Mouse (Mus musculus): ENCODE measurements around the gene Ltv1.

Ltv1 gene

DNA sequence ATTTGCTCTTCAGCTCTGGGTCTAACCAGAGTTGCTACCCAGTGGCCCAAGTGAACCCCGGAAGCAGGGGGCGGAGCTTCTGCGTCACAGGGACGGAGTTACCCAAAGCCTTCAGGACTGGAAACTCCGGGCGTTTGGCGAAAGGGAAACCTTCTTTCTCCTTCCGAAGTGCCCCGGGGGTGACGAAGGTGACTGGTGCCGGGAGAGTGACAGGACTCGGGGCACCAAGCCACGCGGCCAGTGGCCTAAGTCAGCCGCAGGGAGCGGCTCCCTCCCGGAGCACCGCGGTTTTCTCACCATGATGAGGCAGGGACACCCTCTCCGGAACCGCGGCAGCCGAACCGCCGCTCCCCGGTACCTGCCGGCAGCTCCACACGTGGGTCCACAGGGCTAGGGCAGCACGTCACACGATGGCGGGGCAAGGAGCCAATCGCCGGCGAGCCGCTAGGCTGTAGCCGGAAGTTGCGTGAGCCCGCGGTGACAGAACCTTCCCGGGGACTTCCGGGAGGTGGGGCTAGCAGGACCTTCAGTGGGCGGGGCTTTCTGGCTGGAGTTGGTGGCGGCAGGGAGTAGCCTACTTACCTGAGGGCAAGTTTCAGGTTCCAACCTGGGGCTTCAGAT, at the start of gene Ltv1:
Ltv1 (minus strand) TSS at position 438 of the 621 bp plus-strand sequence.
- peak; percentile 97 for DNase-seq (ENCODE audit: low spot score)

DNA sequence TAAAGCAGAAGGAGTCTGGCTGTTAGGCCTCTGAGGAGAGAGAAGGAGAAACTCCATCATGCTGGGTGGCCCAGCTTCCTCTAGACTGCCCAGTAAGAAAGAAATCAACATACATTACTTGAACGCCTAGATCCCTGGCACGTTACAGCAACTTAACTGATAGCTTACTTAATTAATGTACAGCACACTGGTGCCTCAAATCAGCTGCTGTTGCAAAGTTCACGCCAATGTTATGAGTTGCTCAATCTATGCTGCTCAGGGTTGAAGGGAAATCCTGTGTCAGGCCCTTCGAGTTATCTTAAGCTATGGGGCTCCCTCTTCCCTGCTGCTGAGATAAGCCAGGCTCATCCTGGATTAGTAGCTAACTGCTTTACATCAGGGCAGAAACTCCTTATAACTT, 47.5 kb upstream of the Ltv1 start:
- no peak for DNase-seq (ENCODE audit: low spot score)

DNA sequence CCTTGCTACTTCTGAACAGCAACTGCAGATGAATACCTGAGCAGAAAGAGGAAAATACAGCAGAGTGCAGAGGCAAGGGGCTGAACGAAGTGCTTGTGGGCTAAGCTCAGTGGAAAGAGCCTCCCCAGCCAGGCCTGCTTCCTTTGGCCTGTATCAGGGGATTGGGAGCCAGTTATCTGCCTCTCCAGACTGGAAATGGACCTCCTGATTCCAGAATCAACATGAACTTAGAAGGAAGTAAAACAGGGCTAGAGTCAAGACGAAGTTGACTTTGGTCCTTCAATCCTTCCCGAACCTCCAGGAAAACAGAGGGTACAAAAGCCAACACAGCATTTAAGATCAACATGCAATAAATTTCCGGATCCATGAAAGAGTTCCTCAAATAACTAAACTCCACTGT, 45.2 kb upstream of the Ltv1 start:
- DNase-seq (ENCODE audit: low spot score): no peak

DNA sequence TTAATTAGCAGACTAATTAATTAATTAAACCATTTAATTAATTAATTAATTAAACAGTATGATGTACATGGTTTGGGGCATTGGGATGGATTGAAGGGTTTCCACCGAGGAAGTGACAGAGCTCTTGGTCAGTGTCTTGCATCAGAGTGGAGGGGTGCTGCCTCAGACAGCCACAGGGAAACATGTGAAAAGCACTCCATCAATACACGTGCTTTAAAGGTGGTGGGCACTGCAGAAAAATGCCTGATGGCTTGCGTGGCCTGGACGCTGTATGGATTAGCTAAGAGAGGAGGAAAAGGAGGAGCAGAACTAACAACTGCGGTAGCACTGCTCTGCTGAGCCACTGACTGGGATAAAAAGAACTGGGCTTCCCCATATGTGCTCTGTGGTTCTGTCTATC, 43.9 kb upstream of the Ltv1 start:
- DNase-seq (ENCODE audit: low spot score): no peak

DNA sequence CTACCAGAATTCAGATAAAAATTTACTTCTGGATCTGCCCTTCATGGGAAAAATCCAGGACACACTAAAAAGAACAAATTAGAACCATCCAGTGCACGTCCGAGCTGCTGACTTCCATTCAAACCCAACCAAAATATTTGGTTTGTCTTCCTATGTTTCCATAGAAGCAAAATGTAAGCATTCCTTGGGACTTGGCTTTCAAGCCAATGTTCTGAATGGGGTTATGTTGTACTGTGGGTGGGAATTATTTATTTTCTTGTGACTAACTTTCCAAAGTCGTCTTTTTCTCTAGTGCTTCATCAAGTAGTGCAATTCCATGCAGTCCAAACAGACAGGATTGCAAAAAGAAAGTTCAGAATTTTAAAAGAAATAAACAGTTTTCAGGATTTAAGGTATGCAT, 41.5 kb upstream of the Ltv1 start:
- DNase-seq (ENCODE audit: low spot score): no peak

DNA sequence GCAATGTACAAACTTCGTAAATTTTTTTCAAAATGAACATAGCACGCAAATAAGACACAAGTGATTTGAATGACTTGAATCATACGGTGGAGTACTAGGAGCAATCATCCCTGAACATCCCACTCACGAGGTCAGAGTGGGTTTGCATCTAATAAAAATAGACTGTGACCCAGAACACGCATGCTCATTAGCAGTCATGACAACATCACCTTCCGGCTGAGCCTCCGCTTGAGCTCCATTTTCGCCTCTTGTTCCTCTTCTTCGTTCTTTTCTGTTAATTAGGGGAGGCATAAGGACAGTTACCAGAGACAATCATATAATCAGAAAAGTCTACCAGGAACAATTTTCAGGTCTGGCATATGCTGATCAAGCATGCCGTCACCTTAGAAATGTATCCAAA, 41.0 kb upstream of the Ltv1 start:
- DNase-seq (ENCODE audit: low spot score): no peak

DNA sequence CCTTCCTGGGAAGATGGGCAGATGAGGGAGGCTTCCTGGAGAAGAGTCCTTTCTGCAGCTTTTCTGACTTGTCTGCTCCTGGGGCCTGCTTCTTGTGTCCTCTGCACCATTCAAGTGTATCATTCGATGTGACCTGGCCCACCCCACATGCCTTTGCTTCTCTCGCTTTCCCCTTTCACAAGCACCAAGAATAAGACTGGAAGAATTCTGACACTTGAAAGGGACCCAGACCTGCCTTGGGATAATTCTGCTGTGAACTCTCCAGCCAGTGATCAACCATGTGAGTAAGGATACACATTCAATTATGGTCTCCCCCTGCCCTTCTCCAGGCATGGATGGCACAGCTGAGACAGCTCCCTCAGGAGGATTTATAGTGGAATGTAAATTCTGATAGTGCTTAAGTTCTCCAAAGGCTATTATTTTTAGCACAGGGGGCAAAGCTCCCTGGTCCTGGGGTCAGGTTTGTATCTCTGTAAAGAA, 40.2 kb upstream of the Ltv1 start:
- no peak for DNase-seq (ENCODE audit: low spot score)

DNA sequence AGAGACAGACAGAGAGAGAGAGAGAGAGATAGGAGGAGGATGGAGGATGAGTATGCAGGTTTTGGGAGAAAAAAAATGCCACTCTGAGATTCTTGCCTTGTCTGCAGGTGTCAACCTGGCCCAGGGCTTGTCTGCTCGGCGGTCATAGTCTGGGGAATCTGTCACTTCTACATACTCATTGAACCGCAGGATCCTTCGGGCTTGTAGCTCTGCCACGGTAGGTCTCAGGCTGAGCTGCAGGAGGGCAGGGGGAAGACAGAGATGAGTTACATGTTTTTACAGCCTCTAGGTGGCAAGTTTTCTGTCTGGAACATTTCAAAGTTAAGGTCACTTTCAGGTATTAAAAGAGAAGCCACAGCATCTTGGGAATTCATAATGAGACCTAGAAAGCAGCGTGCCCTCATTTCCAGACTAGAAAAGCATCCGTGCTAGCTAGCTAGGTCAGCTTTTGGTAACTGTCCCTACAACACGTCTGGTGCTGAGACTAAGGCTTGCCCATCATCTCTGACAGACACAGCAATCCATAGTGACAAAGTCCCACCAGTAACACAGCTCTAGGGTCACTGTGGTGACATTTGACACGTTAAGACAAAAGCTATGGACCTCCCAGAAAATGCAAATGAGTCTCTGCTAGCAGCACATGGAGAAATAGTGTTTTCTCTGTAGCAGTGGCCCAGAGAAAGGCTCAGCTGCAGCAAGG, 39.6 kb upstream of the Ltv1 start:
- no peak for DNase-seq (ENCODE audit: low spot score)

DNA sequence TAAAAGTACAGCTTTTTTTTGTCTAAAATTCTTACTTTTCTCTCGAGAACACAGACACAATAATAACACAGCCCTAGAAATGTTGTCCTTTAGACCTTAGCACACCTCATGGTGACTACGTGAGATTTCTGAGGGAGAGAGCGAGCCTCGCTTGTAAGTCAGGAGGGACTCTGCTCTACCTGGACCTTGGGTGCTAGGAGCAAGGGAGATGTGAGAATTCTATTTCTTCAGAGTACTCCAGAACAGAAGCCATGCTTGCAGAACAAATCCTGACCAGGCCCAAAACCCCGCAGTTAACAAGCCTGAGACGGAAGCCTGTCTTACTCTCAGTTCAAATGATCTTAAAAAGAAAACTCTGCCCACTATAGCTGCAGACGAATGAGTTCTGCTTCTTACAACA, 37.7 kb upstream of the Ltv1 start:
- no peak for DNase-seq (ENCODE audit: low spot score)

DNA sequence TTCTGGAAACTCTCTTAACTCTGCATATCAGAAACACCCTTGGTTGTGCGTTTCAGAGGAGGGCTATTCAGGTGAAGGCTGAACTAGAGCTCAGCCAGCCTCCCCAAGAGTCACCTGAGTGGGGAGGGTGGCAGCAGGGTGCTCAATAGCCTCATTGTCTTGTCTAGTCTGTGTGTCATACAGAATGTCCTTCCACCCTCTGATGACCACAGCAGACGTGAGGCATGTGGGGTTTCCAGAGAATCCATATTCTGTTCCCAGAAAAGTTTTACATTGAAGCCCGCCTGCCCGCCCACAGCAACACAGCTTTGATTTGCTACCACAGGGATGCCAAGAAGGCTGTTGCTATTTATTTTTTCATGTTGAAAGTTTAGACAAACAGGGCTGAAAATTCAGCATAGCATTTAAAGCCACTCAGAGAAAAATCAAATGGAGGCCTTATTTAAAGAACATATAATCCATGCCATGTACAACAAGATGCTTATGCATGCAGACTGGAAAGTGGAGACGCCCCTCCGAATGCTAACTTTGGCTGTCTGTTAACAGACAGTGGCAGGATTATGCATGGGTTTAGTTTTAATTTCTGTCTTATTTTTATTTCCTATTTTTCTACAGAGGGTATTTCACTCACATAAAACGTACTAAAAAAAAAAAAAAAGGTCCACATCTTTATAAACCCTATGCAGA, 32.6 kb upstream of the Ltv1 start:
- DNase-seq (ENCODE audit: low spot score): no peak

DNA sequence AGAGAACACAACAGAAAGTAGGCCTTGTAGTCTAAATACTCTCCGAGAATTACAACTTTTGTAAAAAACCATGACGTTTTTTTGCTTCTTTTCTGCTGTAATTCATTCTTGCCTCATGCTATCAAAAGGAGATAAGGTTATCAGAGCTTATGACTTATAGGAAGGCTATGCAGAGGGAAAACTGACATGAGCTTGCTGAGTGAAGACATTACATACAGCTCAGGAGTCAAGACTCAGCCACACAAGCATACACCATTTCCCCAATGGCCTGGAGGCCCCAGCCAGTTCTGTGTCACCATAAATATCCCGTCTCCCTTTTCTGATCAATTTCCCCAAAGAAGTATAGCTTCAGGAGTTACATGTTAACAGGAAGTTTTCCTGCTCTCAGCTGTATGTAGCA, 29.2 kb upstream of the Ltv1 start:
- DNase-seq (ENCODE audit: low spot score): no peak

DNA sequence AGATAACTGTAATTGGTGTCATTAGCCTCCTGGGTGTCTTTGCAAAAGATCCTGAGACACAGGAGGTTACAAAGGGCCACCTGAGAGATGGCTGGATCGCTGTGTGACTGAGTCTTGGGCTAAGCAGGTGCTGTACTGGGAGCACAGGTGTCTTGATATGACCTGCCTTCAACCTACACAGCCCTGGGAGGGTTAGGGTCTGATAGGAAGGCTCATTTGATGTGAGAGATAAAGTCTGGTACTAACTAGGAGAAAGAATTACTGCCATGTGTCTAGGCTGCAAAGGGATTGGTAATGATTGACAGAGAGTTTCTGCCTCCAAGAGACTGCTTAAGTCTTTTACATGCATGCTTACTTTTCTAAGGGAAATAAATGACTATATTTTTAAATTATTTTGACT, 27.1 kb upstream of the Ltv1 start:
- DNase-seq (ENCODE audit: low spot score): no peak

DNA sequence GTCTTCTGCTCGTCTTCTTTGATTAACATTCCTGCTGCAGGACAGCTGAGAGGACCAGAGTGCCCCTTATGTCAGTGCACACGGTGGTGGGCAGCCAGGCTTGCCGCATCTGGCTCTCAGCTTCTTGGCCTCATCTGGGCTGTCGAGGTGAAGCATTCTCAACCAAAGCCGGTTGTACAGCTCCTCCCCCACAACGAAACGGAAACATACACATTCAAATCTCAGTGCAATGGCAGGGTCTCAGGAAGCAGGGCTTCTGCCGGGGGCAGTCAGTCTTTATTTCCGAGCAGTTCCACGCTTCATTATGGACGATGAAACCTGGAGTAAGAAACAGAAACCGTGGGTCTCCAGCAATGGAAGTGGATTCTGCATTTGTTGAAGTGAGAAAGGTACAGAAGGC, 21.0 kb upstream of the Ltv1 start:
- no peak for DNase-seq (ENCODE audit: low spot score)

DNA sequence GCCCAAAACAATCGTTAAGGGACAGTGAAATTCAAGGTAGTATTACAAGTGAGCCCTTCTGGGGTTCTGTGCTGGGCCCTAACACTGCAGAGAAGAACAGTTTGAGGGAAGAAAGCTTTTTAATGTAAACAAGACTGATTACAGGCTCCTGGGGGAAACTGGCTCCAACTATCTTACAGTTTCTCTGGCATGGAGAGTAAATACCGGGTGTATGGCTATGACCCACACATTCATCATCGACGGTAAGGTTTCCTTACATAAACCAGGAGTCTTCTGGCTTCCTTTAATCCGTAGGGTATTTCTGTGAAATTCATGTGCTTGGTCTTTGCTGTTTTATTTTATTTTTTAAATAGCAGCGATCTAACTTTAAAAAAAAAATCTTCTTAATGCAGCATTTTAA, 19.9 kb upstream of the Ltv1 start:
- DNase-seq (ENCODE audit: low spot score): no peak

DNA sequence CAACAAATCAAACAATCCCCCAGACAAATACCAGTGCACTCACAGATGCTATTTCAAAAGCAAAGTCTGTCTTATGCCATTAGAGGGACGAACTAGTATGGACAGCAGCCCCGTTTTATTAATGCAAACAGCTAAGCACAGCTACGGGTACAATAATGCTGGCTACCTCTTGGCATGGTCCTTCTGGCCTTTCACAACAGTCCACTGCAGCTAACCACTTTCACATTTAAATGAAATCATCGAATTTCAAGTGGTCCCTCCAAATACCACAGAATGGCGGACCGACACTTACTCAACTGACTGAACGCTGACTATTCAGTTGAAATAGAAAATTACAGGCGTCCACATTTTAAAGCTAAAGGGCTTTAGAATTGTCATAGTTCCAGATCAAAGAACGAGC, 19.4 kb upstream of the Ltv1 start:
- no peak for DNase-seq (ENCODE audit: low spot score)

DNA sequence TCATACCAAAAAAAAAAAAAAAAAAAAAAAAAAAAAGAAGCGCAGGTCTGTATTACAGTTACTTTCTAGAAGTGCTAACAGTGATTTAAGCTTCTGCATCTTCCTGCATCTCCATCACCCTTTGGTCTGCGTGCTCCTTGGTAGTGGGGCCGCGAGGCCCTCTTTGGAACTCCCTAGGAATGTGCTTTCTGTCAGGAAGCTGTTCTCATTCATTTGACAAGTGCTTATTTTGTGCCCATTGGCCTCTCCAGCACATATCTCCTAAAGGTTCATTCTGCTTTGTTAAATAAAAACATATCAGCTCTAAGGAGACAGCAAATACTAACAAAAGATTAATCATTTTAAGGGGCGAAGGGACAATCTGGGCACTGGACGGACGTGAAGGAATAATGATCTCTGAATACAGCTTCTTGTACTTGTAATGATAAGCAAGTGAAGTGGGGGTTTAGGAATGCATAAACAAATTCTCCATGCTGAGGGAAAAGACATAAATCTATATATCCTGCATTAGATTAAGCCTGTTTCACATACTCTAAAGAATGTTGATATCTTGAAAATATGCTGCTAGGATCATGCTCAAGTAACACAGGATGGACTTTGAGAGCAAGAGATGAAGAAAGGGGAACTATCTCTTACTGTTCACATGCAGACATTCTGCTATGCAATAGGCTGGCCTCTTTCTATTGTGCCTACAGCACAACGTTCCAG, 17.1 kb upstream of the Ltv1 start:
- no peak for DNase-seq (ENCODE audit: low spot score)

DNA sequence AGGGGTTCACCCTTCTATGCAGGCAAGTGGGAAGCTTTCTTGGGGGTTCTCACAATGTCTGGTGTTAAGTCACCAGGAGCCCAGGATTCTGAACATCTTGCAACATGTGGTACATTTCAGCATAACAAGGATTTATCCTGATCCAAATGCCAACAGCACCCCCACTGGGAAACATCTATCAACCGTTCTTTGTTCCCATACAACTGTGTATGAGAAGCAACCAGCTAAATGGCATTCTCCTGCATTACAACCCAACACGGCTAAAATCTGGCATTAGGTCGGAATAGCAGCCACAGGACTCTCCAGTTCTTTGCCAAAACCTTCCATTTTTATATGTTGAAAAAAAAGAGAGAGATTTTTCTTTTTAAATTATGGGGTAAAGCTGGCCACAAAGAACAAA, 16.5 kb upstream of the Ltv1 start:
- no peak for DNase-seq (ENCODE audit: low spot score)

DNA sequence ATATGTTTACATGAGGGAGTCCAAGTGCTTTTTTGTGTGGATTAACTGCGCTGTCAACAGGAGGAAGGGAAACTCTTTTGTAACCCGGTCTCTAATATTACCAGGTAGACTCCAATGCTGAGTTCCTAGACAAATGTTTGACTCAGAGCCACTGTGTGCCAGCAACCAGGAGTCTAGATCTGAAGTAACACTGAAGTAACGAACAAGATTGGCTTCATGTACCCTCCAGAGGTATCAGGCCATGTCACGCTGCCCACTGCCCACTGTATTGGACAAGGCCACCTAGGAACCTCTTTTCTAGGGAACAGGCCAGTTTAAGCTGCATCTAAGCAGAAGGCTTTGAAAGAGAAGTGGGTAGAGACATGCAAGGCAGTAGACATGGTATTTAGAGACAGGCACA, 16.1 kb upstream of the Ltv1 start:
- DNase-seq (ENCODE audit: low spot score): no peak

DNA sequence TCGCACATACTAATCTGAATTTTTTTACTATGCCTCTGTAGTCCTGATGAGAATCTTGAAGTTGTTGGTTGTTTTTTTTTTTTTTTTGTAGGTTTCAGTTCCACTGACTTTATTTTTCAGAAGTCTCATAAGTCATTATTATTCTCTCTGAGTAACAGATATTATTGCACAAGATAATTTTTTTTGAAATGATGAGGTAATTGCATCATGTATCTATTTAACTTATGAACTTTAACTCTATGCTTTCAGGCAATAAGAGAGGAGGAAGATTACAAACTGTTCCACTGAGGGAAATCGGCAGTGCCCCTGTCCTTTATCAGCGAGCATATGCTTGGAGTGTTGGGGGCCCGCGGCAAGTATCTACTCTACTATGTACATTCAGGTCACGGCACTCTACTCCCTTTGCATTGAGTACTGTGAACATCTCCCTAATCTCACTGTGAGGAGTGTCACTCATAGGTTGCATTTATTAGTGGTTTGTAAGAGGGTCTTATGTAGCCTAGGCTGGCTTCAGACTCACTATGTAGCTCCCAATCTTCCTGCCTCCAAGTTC, 8.8 kb upstream of the Ltv1 start:
- DNase-seq (ENCODE audit: low spot score): no peak

DNA sequence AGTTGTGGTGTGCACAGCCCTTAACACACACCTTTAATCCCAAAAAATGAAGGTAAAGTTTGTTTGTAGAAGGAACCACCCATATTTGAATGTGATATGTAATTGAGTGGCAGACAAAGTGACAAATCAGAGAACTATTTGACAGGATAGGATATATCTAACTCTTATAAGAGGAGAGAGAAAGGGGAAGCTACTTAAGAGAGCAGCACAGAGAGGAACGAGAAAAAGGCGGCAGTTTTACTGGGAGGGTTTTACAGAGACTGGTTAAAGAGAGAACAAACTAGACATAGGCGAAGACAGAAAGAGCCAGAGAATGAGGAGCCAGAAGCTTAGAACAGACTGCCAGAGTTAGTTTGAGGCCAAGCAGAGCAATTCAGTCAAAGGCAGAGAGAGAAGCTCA, 7.9 kb upstream of the Ltv1 start:
- no peak for DNase-seq (ENCODE audit: low spot score)

DNA sequence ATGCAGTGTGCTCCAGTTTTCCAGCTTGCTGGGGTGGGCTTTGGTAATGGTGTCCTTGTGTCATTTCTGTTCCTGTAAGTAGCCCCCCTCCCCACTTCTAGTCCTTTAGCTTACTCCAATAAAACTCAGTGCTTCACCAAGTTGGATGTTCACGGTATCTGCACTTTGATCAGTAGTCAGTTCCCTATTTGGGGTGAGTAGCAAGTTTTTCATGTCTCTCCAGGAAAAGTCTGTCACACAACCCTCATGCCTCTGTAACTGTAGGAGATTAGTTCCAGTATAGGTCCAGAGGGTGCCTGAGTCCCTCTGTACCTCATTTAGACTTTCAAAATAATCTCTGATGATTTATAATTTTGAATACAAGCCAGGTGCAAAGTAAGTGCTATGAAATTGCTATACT, 6.3 kb upstream of the Ltv1 start:
- DNase-seq (ENCODE audit: low spot score): no peak

DNA sequence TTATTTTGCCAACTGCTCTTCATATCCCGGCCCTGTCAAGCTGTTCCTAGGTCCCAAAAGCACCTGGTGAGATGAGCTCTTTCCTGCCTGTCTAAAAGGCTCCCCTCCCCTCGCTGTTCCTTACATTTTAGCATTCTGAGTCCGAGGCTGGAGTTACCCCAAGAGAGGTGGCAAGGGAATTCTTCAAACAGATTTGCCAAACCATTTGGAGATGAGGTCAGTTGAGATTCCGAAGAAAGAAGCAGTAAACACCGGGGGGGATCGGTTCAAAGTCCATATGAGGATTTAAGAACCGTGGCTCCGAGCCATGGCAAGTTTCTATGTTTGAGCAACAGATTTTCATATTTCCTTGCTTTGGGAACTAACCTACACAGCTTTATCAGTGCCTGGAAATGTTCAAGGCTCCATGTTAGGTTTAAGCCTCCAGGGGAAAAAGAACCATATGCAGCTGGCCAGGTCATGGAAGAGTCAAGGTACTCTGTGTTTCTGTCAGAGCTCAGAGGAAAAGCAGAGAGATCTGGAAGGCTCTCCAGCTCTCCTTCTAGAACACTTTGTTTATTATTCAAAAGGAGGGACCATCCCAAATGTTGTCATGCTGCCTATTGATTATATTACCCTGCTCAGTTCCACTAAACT, 4.0 kb upstream of the Ltv1 start:
- DNase-seq (ENCODE audit: low spot score): no peak
